Mouse (Mus musculus): ENCODE results near the gene Slc2a1.

DNA sequence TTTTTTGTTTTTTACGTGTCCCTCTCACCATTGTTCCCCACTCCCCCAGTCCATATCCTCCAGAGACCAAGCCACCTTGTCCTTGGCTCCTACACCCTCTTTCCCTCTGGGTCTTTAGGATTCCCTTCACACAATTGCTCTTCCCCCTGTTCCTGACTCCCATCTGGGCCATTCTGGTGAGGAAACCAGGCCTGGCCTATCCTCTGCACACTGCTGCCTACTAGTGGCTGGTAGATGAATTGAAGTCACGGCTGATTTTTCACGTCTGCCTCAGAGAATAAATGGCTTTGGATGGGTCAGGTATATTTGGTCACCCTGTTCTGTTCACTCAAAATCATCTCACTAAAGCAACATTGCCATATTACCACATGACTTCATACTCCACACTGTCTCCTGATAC lies 31.6 kb downstream of the Slc2a1 start:
- TF ChIP-seq CTCF (IDR thresholded peaks at IDR 0.05; ENCODE audit: low read depth) (peak; percentile 97), EP300 (IDR thresholded peaks at IDR 0.05; ENCODE audit: low read depth) (no peak)

Measured in liver, postnatal 0 days (tissue).